Mouse (Mus musculus) gastrocnemius, adult 8-10 months (tissue): ENCODE results near the gene Olfr875. TPM values are rescaled to one million over a fixed set of nuclear protein-coding genes. Genes with fewer than 3 reads are reported as not detected.

Experiments used
- total RNA-seq, 4 experiments: library from RNA; stranded (reverse); gene quantifications; 2 replicates each; pipeline ENCODE4 v1.2.4; 2022

Olfr875 gene
- total RNA-seq, 4 experiments from 2014 or later, result not detected

Other genes with a start within 250 kb of the Olfr875 start
- gene Esam, start 243.8 kb upstream of the Olfr875 start, total RNA-seq, result 10 to 100 TPM; 11.7 to 19.3 (median 15.3) TPM
- gene Vsig2, start 232.6 kb upstream of the Olfr875 start, total RNA-seq, result 1 to 10 TPM in 1 of 4 experiments, under 1 TPM in 3; 0.70 to 2.1 (median 0.78) TPM
- gene Nrgn, start 219.0 kb upstream of the Olfr875 start, total RNA-seq, result under 1 TPM; 0.44 to 0.67 (median 0.55) TPM
- 1 to 10 TPM; 3.5 to 5.0 (median 4.1) TPM for gene Siae, start 216.2 kb upstream of the Olfr875 start, total RNA-seq
- gene Spa17, start 158.1 kb upstream of the Olfr875 start, total RNA-seq, result 1 to 10 TPM; 1.6 to 3.1 (median 2.2) TPM
- 10 to 100 TPM; 27.5 to 33.7 (median 28.8) TPM for gene Tbrg1, start 114.5 kb upstream of the Olfr875 start, total RNA-seq
- not detected for gene Panx3, start 102.6 kb upstream of the Olfr875 start, total RNA-seq
- gene Olfr160, start 55.6 kb upstream of the Olfr875 start, total RNA-seq, result not detected
- gene Olfr874, start 26.8 kb upstream of the Olfr875 start, total RNA-seq, result not detected
- gene Olfr876, start 31.2 kb downstream of the Olfr875 start, total RNA-seq, result not detected
- gene Olfr877, start 82.4 kb downstream of the Olfr875 start, total RNA-seq, result not detected
- not detected for gene Olfr145, start 124.9 kb downstream of the Olfr875 start, total RNA-seq
- gene Olfr878, start 146.0 kb downstream of the Olfr875 start, total RNA-seq, result not detected
- gene Olfr881, start 220.0 kb downstream of the Olfr875 start, total RNA-seq, result not detected